Comparison of ENCODE assay signal across 26 mouse cellular contexts in the genomic region with DNA sequence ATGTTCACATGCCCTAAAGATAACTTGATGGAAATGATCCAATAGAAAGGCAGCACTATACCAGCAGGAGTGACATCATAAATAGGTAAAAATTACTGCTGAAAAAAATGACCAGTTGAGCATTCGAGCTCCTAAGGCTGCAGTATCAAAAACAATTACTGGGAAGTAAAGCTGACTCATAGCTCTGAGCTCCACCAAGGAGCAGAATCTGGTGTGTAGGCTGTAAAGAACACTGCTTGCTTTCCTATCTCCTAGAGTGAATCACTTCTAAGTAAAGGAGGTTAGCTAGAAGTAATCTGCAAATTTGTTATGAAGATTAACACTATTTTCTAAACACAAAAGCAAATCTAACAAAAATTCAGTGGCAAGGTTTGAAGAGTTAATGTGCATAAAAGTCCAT.
DNase-seq lines count a peak whose midpoint lies in the region; ATAC-seq lines count a peak whose summit lies in the region.
"Had no signal": no experiment of that assay in that cellular context is flagged by ENCODE, and none has a peak within 500 bp of the region (broad histone marks: within the 10 kb centered on the region; RNA-seq: fewer than 3 reads in every experiment).

No protein-coding gene starts in this region.

- H3K4me2 ChIP-seq in forebrain, embryonic 11.5 days (ENCODE audit: low read depth, low read length, severe bottlenecking): no peak overlapping the region
- H3K4me2 ChIP-seq: heart, embryonic 12.5 days; heart, embryonic 15.5 days; hindbrain, embryonic 14.5 days had no signal

- no peaks in the 10 kb centered on the region for H3K27me3 ChIP-seq in forebrain, embryonic 11.5 days (ENCODE audit: control insufficient read depth, insufficient read depth, low read length)
- H3K27me3 ChIP-seq: heart, embryonic 12.5 days; heart, embryonic 15.5 days had no signal

- ATAC-seq in forebrain, embryonic 11.5 days (replicated peaks; ENCODE audit: low FRiP score): no peak
- ATAC-seq: activated CD4-positive, CD25-positive, alpha-beta regulatory T cell, adult 4 months; CD4-positive, CD25-positive, alpha-beta regulatory T cell, adult 4 months; forebrain, embryonic 14.5 days; forebrain, postnatal 0 days; hindbrain, postnatal 0 days; inflammation-experienced regulatory T-cells, adult 6 months; intestine, embryonic 16.5 days had no signal

- no peaks in the 10 kb centered on the region for H3K9me3 ChIP-seq in forebrain, embryonic 11.5 days (ENCODE audit: control insufficient read depth, low read length)
- H3K9me3 ChIP-seq: forebrain, embryonic 10.5 days; heart, embryonic 12.5 days; heart, embryonic 15.5 days had no signal

- peak; percentile 2 to 16 for DNase-seq in frontal cortex, adult 2 months (ENCODE audit: extremely low spot score in 1 of 2, low spot score in 1 of 2)
- DNase-seq in frontal cortex, postnatal 10 days (ENCODE audit: low spot score in 2 of 2): no peak
- peak; percentile 14 for DNase-seq in right cerebral cortex, adult 18-20 months
- DNase-seq in right cerebral cortex, adult 2 months (ENCODE audit: low spot score in 2 of 2): no peak
- DNase-seq in telencephalon, adult 2 months (ENCODE audit: low read depth, low spot score): peak; percentile 16
- no peak for DNase-seq in forebrain, embryonic 11.5 days (ENCODE audit: low spot score)
- DNase-seq: adrenal gland, adult 8-10 months; adrenal gland, postnatal 25 days; cerebellum, adult 18-20 months; cerebellum, adult 9-10 months; cerebellum, postnatal 14 days; forebrain, postnatal 0 days; gastrocnemius, postnatal 25 days; heart, adult 18-20 months; heart, postnatal 10 days; heart, postnatal 36 days had no signal

- H3K36me3 ChIP-seq in forebrain, embryonic 11.5 days (ENCODE audit: control insufficient read depth, insufficient read depth, low read length): no peaks in the 10 kb centered on the region
- H3K36me3 ChIP-seq: forebrain, embryonic 10.5 days; heart, embryonic 12.5 days; heart, embryonic 15.5 days had no signal

- no peak overlapping the region for H3K27ac ChIP-seq in forebrain, embryonic 11.5 days (ENCODE audit: low read depth, low read length)
- H3K27ac ChIP-seq: forebrain, embryonic 10.5 days; heart, embryonic 15.5 days; hindbrain, embryonic 14.5 days; hindbrain, postnatal 0 days had no signal

- H3K4me1 ChIP-seq in forebrain, embryonic 11.5 days (replicated peaks; ENCODE audit: control insufficient read depth, insufficient read depth, low read length): no peaks in the 10 kb centered on the region
- H3K4me1 ChIP-seq: forebrain, embryonic 10.5 days; heart, embryonic 12.5 days; heart, embryonic 15.5 days had no signal

- no peak overlapping the region for H3K4me3 ChIP-seq in forebrain, embryonic 11.5 days (ENCODE audit: low read depth, low read length)
- H3K4me3 ChIP-seq: forebrain, embryonic 10.5 days; heart, embryonic 12.5 days; heart, embryonic 15.5 days had no signal

- WGBS in forebrain, embryonic 11.5 days: 85% methylated on average over 1 of the region's 1 CpGs

- H3K9ac ChIP-seq in forebrain, embryonic 11.5 days (ENCODE audit: low read length): no peak overlapping the region
- H3K9ac ChIP-seq: forebrain, postnatal 0 days; heart, embryonic 12.5 days; heart, embryonic 15.5 days; hindbrain, embryonic 14.5 days had no signal

Comparison
In these comparisons a context has a peak if more than half of its experiments do, and no peak if none do; other contexts are left out.
1. DNase-seq: peak in frontal cortex, adult 2 months (2 of 2), right cerebral cortex, adult 18-20 months (single experiment) and telencephalon, adult 2 months (single experiment); none in frontal cortex, postnatal 10 days (0 of 2), right cerebral cortex, adult 2 months (0 of 2) and forebrain, embryonic 11.5 days (single experiment).